Mouse (Mus musculus): Measurements from ENCODE around the gene Col4a3. TPM values are rescaled to one million over a fixed set of nuclear protein-coding genes. Genes with fewer than 3 reads are reported as not detected.

Gene Col4a3
- total RNA-seq, 1 experiment from 2014 or later = not detected

DNA sequence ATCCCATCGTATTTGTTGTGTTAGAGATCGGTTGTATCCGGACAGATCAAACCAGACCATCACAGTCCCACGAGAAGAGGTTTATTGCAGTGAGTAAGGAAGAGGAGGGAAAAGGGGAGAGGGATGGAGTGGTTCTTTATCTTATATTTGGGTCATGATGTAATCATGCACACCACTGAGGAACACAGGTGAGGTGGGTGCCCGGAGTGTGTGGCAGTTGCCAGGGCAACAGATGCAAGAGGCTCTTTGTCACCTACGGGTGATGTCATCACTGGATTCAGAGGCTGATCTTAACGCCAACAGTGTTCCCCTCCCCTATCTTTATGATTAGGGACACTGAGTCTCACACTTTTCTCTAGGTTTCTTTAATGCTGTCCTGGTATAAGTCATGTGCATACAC, 18.6 kb downstream of the Col4a3 start:
- ATAC-seq (replicated peaks; ENCODE audit: low read depth, poor library complexity, severe bottlenecking) = no peak

DNA sequence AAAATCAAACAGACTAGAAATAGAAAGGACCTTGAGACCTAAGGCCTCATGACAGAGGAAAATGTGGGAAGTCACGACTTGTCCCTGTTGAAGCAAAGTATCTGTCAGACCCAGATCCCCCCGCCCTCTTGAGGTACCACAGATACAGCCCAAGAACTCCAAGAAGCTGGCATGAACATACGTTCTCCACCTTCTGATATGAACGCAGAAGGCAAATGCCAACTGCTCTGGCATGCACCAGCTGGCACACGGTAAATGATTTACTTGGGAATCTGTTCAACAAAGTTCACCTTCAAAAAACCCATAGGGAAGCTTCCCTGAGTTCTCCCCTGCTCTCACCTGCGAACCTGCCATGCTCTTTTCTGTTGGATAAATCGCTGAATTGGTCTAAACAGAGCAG, 19.1 kb downstream of the Col4a3 start:
- no peak for ATAC-seq (replicated peaks; ENCODE audit: low read depth, poor library complexity, severe bottlenecking)

DNA sequence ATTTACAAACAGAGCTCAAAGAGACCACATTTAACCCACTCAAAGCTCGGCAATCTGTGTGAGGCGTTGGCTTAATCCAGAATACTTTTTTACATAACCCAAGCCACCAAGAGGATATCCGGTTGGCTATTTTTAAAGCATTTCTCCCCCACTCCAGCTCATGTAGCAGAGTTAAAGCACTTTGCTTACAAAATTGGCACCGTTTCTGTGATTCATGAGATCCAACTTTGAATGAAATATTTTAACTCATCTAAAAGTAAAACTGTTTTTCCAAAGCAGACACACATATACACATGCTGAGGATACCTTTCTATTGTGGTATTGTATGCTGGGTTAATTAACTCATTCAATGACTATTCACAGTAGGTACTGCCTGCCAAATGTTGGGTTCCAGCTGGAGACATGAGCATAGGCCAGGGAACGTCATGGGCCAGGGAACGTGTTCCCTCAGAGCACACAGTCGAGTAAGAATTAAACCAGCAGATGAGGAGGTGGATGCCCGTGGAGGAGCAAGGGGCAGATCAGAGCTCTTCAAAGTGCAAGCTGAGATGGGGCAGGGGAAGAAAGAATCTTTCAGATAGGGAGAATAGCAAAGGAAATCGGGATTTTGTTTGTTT, 22.0 kb downstream of the Col4a3 start:
- ATAC-seq (replicated peaks; ENCODE audit: low read depth, poor library complexity, severe bottlenecking) = 0 out of 2 replicates have a peak, but pooled peaks have one; percentile 39

DNA sequence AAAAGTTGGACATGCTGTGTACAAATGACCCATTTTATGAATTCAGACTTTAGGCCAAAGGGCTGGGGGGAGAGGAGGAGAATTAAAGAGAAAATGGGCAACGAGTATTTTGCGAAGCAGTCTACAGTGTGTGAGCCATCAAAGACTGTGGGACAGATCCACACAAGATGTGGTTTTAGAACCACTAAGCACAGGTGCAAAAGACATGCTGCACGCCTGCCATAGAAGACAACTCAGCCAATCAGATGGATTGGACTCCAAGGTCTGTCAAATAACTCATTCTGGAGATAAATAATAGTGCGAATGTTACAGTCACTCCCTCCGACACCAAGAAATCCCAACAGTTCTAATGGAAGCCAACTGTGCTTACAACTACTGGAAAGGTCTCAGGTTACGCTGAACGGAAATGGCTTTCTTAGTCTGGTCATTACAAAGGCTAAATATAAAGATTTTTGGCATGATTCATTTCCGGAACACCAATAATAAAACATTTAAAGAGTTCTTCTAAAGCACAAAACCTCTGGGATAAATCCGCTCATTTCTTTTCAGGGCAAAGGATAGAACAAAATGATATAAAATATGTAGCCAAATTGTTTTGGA, 25.4 kb downstream of the Col4a3 start:
- ATAC-seq (replicated peaks; ENCODE audit: low read depth, poor library complexity, severe bottlenecking) = no peak

DNA sequence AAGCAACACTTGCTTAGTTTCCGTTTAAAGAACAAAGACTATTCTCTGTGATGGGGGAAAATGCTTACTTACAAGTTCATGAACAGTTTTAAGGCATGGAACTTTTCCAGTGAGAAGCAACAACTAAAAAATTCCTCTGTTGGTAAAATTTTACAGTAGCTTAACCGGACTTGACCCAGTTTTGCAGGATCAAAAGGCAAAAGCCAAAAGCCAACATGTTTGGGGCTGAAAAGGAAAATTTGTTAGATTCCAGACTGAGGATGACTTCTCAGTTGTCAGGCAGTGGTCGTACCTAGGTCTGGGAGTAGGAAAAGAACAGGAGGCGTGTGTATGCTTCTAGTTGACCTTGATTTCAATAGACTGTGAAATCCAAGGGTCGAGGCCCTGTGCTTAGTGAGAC, 31.3 kb downstream of the Col4a3 start:
- no peak for ATAC-seq (replicated peaks; ENCODE audit: low read depth, poor library complexity, severe bottlenecking)

DNA sequence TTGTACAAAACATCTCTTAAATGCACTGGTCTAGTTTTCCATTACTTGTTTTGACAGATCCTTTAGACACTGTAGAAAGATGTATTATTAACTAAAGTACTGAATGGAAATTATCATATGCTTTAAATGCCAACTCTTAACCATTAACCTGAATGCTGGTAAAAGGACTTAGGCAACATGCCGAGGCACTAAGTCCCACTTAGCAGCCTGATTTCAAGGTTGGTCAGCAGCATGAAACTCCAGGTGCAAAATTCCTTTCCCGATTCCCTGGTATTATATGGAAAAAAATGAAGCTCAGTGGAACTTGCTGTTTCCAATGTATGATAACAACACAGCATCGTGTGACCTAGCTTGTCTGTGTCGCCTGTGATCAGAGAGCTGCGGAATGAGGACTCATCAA, 31.9 kb downstream of the Col4a3 start:
- no peak for ATAC-seq (replicated peaks; ENCODE audit: low read depth, poor library complexity, severe bottlenecking)

DNA sequence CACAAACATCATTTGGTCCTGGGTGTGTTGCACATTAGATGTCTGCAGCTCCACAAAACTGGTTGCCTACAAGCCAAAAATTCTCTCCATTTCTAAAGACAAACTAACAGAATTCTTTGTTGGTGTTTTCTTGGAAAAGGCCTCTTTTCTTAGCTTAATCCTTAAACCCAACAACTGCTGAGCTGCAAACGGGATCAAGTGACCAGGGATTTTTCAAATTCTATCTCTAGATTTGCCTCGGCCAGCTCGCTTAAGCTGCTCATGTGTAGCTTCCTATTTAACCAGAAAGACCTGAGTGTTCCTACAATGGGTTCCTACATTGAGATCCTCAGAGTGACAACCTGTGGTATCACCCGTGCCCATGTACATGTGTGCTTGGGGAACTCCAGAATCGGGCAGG, 33.3 kb downstream of the Col4a3 start:
- ATAC-seq (replicated peaks; ENCODE audit: low read depth, poor library complexity, severe bottlenecking) = no peak

DNA sequence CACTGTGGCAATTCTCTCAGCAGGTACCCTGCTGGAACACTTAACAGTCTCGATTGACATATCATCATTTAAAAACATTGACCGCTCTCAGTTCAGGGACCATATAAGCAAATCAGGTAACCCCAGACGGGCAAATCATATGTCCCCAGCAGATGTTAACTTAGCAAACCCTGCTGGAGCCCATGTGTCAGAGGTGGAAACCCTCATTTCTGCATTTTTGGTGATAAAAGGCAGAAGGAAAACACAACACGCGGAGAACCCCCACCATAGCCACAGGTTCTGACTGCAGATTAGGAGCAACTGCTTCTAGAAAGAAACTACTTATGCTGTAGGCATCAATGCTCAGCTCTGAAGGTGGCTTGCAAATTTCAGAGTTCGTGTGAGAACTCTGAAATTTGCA, 38.2 kb downstream of the Col4a3 start:
- no peak for ATAC-seq (replicated peaks; ENCODE audit: low read depth, poor library complexity, severe bottlenecking)

DNA sequence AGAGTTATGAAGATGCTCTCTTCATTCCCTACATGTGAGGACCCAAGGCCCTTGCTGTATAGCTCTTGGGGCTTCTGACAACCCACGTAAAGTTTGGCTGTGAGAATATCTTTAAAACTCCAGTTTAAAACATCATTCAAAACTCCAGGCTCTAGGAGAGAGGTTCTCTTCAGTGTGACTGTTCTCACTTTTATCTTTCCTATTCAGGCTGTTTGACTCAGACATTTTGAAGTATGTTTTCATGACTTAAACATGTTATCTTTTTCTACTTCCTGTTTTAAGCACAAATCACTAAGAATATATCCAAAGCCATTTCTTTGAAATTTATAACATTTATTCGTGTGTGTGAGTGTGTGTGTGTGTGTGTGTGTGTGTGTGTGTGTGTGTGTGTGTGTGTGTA, 38.8 kb downstream of the Col4a3 start:
- no peak for ATAC-seq (replicated peaks; ENCODE audit: low read depth, poor library complexity, severe bottlenecking)

DNA sequence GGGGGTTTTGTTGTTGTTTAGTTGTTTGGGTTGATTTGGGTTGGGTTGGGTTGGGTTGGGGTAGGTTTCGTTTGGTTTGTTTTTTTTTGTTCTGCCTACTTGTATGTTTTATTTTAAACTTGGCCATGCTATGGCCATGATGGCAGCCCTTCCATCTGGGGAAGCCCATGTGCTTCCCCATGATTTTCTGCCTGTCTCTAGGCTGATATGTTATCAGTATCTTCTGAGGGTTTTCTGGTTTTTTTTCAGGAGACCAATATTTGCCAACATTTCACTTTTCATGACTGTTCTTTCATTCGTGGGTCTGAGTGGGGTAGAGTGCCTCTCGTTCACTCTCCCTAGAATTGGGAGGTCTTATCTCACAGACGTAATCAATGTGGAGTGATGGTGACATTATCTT, 40.9 kb downstream of the Col4a3 start:
- no peak for ATAC-seq (replicated peaks; ENCODE audit: low read depth, poor library complexity, severe bottlenecking)

DNA sequence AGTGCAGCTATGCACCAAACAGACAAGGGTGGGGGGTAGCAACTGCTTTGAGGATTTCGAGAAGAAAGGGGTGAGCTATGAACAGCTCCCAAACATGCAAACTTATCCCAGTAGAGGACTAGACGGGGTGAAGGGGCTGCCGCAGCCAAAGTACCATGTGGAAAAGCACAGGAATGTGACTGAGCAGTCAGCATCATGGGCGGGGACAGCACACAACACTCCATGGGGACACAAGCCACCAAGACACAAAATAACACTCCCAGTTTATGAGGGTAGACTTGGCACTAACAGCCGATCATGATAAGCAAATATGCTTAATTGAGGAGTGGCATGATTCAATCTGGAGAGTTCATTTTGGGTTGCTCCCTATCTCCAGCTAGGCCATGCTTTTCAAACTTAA, 42.8 kb downstream of the Col4a3 start:
- no peak for ATAC-seq (replicated peaks; ENCODE audit: low read depth, poor library complexity, severe bottlenecking)

DNA sequence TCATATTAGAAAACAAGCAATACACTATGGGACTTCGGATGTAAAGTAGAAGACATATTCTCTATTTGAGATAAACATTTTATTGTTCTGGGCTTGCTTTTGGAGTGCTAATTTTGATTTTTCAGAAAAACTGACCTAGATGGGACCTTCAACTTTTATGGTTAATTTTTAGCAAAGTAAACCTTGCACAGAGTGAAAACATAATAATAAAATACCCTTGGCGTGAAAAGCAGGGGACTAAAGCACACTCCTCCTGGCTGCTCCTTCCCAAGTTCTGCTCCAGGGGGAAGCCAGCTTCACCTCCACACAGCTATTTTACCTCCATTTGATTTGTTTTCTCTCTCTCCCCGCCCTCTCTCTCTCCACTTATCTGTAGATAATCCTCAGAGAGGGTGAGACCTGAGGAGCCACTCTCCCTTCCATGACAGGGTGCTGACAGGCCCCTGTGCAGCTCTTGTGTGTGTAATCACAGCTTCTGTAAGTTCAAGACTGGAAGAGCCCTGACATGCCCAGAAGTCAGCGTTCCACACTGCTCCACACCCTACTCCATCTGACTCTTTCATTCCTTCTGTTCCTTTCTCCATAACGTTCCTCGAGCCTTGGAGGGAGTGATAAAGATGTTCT, 44.6 kb downstream of the Col4a3 start:
- ATAC-seq (replicated peaks; ENCODE audit: low read depth, poor library complexity, severe bottlenecking) = no peak

DNA sequence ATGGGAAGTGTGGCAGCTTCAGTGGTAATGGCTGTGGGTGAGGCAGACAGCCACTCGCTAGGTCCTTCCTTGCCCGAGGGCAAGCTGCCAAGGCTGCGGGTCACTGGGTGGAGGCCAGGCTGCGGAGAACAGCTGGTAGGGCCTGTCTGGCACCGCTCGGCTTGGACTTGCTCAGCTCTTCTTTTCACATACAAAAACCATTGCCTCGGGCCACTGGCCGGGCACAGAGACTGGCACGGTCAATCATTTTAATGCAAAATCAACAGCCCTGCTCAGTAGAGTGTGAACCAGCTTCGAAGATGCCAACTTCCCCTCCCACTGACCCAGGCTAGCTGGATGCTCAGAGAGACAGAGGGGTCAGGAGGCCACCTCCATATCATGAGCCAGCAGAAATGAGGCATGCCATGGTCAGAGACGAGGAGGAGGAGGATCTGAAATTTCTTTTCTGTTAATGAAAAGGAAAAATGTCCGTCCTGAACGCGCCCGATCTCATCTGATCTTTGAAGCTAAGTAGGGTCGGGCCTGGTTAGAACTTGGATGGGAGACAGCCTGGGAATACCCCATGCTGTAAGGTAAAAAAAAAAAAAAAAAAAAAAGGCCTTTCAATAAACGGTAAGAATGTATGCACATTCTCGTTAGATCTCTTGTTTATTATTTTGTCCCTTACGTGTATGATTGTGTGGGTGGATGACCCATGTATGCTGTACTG, 48.0 kb downstream of the Col4a3 start:
- ATAC-seq (replicated peaks; ENCODE audit: low read depth, poor library complexity, severe bottlenecking) = no peak

DNA sequence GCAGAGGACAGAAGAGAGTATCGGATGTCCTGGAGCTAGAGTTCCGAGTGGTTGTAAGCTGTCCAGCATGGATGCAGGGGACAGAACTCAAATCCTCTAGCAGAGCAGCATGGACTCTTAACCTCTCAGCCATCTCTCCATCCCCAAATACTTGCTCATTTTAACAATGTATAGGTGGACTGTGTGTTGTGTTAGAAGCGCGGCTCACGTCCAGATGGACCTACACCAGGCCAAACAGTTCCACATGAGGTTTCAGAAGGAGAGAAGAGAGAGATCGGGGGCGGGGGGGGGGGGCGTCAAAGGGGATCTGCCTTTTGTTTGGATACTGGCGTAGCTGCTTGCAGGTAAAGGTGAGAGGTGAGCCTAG, 48.5 kb downstream of the Col4a3 start:
- ATAC-seq (replicated peaks; ENCODE audit: low read depth, poor library complexity, severe bottlenecking) = no peak

DNA sequence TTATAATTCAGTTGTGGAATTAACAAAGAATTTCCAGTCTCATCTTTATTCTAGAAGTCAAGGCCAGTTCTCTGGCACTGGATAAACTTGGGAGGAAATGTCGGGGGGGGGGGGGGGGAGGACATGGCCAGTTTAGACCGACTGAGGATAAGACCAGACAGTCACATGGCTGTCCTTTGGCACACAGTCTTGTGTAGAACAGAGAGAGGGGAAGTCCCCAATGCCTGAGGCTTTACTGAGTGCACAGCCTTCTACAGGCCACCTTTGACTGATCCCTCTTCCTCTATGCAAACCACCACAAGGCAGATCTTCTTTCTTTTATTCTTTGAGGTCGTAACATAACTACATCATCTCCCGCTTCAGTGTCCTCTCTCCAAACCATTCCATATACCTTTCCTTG, 49.6 kb downstream of the Col4a3 start:
- ATAC-seq (replicated peaks; ENCODE audit: low read depth, poor library complexity, severe bottlenecking) = no peak

DNA sequence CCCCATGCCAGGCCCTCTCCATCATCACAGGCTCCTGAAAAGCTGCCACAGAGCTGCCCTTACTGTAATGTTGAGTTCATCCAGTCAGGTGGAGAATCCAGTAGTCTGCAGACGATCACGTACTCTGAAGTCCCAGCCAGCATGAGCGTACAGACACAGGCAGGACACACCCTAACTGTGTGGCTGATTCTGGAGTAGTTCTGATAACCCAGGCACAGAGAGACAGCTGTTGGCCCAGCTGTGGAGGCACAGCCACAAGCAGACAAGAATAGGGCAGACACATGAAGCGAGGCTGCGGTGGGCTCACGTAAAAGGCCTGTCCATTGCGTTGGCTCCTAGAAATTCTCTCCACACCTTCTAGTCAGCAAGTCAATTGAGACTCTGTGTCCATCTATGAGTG, 50.7 kb downstream of the Col4a3 start:
- ATAC-seq (replicated peaks; ENCODE audit: low read depth, poor library complexity, severe bottlenecking) = no peak

DNA sequence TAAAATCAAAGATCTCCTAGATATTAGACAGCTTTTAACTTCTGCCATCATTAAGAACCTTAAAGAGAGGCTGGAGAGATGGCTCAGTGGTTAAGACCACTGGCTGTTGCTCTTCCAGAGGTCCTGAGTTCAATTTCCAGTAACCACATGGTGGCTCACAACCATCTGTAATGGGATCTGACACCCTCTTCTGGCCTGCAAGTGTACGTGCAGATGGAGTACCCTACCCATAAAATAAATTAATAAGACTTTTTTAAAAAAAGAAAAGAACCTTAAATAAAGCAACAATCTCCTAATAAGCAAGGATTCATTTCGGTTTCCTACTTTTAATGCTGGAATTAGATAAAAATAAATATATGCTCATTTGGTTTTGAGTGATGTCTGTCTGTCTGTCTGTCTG, 51.7 kb downstream of the Col4a3 start:
- ATAC-seq (replicated peaks; ENCODE audit: low read depth, poor library complexity, severe bottlenecking) = no peak

DNA sequence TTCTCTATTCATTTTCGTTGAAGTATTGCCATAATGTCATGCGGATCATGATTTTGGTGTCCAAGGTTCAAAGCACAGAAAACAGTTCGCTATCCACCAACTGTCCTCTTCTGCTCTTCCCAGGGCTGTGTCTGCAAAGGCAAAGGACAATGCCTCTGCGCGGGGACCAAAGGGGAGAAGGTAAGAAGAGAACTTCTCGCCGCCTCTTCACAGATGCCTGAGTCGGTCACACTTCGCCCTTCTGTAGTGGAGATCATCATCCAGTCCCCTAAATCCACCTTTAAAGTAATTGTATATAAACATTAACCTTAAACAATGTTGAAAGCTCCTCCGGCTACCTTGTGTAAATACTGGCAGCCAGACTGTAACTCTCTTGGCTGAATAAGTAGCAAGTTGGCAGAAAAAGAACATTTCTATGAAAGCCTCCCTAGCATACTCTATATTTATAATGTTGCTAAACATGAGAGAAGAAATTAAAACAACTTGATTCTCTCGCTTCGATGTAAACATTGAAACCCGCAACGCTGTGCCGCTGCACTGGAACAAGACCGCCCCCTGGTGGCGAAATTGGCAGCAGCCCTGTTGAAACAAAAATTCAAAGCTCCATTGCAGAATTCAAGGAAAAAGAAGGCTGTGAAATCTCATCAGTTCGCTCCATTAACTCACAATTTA, 54.7 kb downstream of the Col4a3 start:
- 0 out of 2 replicates have a peak, but pooled peaks have one; percentile 50 for ATAC-seq (replicated peaks; ENCODE audit: low read depth, poor library complexity, severe bottlenecking)

DNA sequence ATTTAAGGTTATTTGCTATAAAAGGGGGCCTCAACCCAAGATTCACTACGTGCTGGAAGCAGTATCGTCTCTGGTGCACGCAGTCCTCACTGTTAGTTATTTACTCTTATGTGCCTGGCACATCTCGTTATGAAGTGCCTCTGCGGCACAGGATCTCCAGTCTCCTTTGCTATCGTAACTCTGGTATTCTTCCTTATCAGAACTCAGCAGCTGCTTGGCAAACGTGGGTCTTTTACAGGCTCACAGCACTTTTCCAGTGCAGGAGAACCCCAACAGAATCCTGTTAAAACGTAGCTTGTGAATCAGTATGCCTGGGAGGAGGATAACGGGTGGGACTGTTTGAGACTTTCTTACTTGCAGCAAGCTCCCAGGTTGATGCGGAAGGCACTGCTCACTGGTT, 61.3 kb downstream of the Col4a3 start:
- no peak for ATAC-seq (replicated peaks; ENCODE audit: low read depth, poor library complexity, severe bottlenecking)

DNA sequence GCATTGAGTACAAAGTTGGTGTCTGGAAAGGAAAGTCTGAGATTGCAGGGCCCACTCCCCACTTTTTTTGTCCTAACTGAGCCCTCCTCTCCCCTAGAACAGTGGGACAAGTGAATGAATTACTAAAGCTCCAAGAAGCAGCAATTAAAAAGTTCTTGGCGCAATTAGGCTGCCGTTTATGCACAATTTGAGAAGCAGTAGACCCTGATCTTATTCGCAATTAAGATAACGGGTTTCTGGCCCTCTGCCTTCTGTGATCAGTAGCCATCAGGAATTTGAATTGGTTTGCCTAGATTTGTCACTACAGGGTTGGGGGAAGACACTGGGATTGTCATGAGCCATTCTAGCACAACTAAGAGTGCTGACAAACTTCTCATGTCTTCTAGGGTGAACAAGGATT, 64.1 kb downstream of the Col4a3 start:
- no peak for ATAC-seq (replicated peaks; ENCODE audit: low read depth, poor library complexity, severe bottlenecking)

DNA sequence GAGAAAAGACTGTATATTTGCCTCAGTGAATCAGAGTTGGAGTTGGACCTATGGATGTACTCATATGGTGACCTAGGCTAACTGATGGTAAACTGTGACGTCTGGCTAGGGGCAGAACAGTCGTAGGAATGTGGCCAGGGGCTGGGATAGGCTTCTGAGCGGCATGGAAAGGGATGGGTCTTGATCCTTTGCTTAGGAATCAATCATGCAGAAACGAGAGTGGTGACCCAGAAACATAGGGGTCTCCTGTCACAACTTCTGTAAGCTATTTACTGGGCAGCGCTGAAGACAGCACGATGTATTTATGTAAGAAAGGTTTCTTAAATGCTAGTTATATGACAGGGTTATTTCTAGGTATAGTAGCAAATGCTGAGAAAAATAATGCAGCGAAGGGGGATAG, 67.3 kb downstream of the Col4a3 start:
- ATAC-seq (replicated peaks; ENCODE audit: low read depth, poor library complexity, severe bottlenecking) = no peak

All from common myeloid progenitor, adult 5-6 weeks (primary cell).